Mouse (Mus musculus): Measurements from ENCODE around the gene Dus1l. TPM values are rescaled to one million over a fixed set of nuclear protein-coding genes. Genes with fewer than 3 reads are reported as not detected.
"Not testable (repeated sequence)": the region's sequence is repeated elsewhere in the genome, so short reads cannot be mapped to it uniquely, and the experiment has no call there.

Gene Dus1l
- polyA plus RNA-seq, 1 experiment from 2014 or later = 71.7 TPM

DNA sequence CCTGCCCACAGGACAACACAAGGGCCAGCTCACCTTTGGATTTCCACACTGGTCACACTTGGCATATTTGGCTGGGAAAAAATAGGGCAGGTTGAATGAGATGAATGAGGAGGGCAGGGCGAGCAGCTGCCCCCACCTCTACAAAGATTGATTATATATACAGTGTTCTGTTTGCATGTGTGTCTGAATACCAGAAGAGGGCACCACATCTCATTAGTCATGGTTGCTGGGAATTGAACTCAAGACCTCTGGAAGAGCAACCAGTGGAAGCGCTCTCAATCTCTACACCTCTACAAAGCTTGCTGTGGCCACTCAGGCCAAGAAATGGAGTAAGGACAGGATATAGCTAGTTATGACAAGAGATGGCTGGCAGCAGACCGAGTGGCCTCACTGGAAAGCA lies 6.4 kb downstream of the Dus1l start:
- DNase-seq (ENCODE audit: low spot score) = no peak
- H3K27me3 ChIP-seq (ENCODE audit: control insufficient read depth, insufficient read depth, low read length) = no peaks in the 10 kb centered on the region
- H3K9me3 ChIP-seq (ENCODE audit: control insufficient read depth, low read length) = no peaks in the 10 kb centered on the region
- H3K27ac ChIP-seq (ENCODE audit: low read depth, low read length) = no peak overlapping the region
- no peak overlapping the region for H3K4me3 ChIP-seq (ENCODE audit: low read depth, low read length)
- H3K9ac ChIP-seq (ENCODE audit: low read length) = no peak overlapping the region
- H3K36me3 ChIP-seq (ENCODE audit: control insufficient read depth, insufficient read depth, low read length) = peaks cover 28% of the 10 kb centered on the region
- no peak overlapping the region for H3K4me2 ChIP-seq (ENCODE audit: low read depth, low read length, severe bottlenecking)
- ATAC-seq (replicated peaks; ENCODE audit: low FRiP score) = no peak
- WGBS = 89% methylated on average over 3 of the region's 3 CpGs
- H3K4me1 ChIP-seq (replicated peaks; ENCODE audit: control insufficient read depth, insufficient read depth, low read length) = peaks cover 6% of the 10 kb centered on the region

DNA sequence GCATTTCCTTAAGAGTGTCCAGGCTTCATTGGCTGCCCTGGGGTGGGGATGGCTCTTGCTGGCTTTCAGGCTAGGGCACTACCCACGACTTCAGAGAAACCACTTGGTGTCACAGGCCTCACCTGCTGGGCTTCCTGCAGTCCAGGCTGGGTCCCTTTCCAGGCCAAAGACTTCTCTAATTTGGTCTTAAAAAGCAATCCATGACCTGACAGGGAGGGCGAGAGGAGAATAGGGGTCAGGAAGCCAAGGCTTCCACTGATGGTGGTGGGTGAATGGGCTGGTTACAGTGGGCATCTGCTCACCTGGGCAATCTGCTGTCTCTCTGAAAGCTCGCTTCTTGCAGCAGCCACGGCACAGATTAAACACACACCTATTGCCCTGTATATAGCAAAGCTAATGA lies 6.8 kb downstream of the Dus1l start:
- Histone ChIP-seq H3K27ac (ENCODE audit: low read depth, low read length) (no peak overlapping the region), H3K4me1 (replicated peaks; ENCODE audit: control insufficient read depth, insufficient read depth, low read length) (peaks cover 6% of the 10 kb centered on the region), H3K4me2 (ENCODE audit: low read depth, low read length, severe bottlenecking) (no peak overlapping the region), H3K4me3 (ENCODE audit: low read depth, low read length) (no peak overlapping the region), H3K36me3 (ENCODE audit: control insufficient read depth, insufficient read depth, low read length) (peaks cover 28% of the 10 kb centered on the region), H3K27me3 (ENCODE audit: control insufficient read depth, insufficient read depth, low read length) (no peaks in the 10 kb centered on the region), H3K9me3 (ENCODE audit: control insufficient read depth, low read length) (no peaks in the 10 kb centered on the region), H3K9ac (ENCODE audit: low read length) (no peak overlapping the region)
- 78% methylated on average over 4 of the region's 4 CpGs for WGBS
- ATAC-seq (replicated peaks; ENCODE audit: low FRiP score) (no peak), DNase-seq (ENCODE audit: low spot score) (no peak)

GRCm38 (mm10) chr11:120788460-120788859 lies 7.7 kb downstream of the Dus1l start:
- not testable (repeated sequence) for H3K9me3 ChIP-seq (ENCODE audit: control insufficient read depth, low read length); ATAC-seq (replicated peaks; ENCODE audit: low FRiP score); H3K27ac ChIP-seq (ENCODE audit: low read depth, low read length); H3K4me2 ChIP-seq (ENCODE audit: low read depth, low read length, severe bottlenecking); H3K9ac ChIP-seq (ENCODE audit: low read length); DNase-seq (ENCODE audit: low spot score); H3K4me1 ChIP-seq (replicated peaks; ENCODE audit: control insufficient read depth, insufficient read depth, low read length); H3K4me3 ChIP-seq (ENCODE audit: low read depth, low read length); H3K27me3 ChIP-seq (ENCODE audit: control insufficient read depth, insufficient read depth, low read length)
- H3K36me3 ChIP-seq (ENCODE audit: control insufficient read depth, insufficient read depth, low read length) = peaks cover 27% of the 10 kb centered on the region
- WGBS = 91% methylated on average over 9 of the region's 10 CpGs

GRCm38 (mm10) chr11:120785145-120785544 lies 11.1 kb downstream of the Dus1l start:
- peaks cover 17% of the 10 kb centered on the region for H3K36me3 ChIP-seq (ENCODE audit: control insufficient read depth, insufficient read depth, low read length)
- no peaks in the 10 kb centered on the region for H3K9me3 ChIP-seq (ENCODE audit: control insufficient read depth, low read length)
- H3K9ac ChIP-seq (ENCODE audit: low read length) = peak overlapping the region; percentile 91
- no peak for ATAC-seq (replicated peaks; ENCODE audit: low FRiP score)
- H3K27ac ChIP-seq (ENCODE audit: low read depth, low read length) = no peak overlapping the region
- no peaks in the 10 kb centered on the region; the same call in 1 of the 2 replicates for H3K27me3 ChIP-seq (ENCODE audit: control insufficient read depth, insufficient read depth, low read length)
- DNase-seq (ENCODE audit: low spot score) = no peak
- H3K4me3 ChIP-seq (ENCODE audit: low read depth, low read length) = peak overlapping the region; percentile 99
- 40% methylated on average over 9 of the region's 9 CpGs for WGBS
- peak overlapping the region; percentile 99 for H3K4me2 ChIP-seq (ENCODE audit: low read depth, low read length, severe bottlenecking)
- H3K4me1 ChIP-seq (replicated peaks; ENCODE audit: control insufficient read depth, insufficient read depth, low read length) = peaks cover 6% of the 10 kb centered on the region

- H3K9me3 ChIP-seq (ENCODE audit: control insufficient read depth, low read length) = no peaks in the 10 kb centered on the region
- H3K36me3 ChIP-seq (ENCODE audit: control insufficient read depth, insufficient read depth, low read length) = peaks cover 11% of the 10 kb centered on the region
- WGBS = under 1% methylated on average over 87 of the region's 107 CpGs
- ATAC-seq (replicated peaks; ENCODE audit: low FRiP score) (peak; percentile 83), DNase-seq (ENCODE audit: low spot score) (peak; percentile 90)
- H3K27ac ChIP-seq (ENCODE audit: low read depth, low read length) = peak within 1 kb of the TSS; percentile 46; the same call in 1 of the 2 replicates
- H3K4me3 ChIP-seq (ENCODE audit: low read depth, low read length) = peak within 1 kb of the TSS; percentile 99
- H3K4me2 ChIP-seq (ENCODE audit: low read depth, low read length, severe bottlenecking) = peak within 1 kb of the TSS; percentile 99
- no peaks in the 10 kb centered on the region; the same call in 1 of the 2 replicates for H3K27me3 ChIP-seq (ENCODE audit: control insufficient read depth, insufficient read depth, low read length)
- H3K4me1 ChIP-seq (replicated peaks; ENCODE audit: control insufficient read depth, insufficient read depth, low read length) = peaks cover 6% of the 10 kb centered on the region
- peak within 1 kb of the TSS; percentile 91 for H3K9ac ChIP-seq (ENCODE audit: low read length)
Measured at GRCm38 (mm10) chr11:120784064-120784791, 12.0 kb downstream of the Dus1l start, which contains the start of the genes Rfng and Gps1. Rfng (minus strand) TSS chr11:120784207. Gps1 (plus strand) TSS chr11:120784272.

DNA sequence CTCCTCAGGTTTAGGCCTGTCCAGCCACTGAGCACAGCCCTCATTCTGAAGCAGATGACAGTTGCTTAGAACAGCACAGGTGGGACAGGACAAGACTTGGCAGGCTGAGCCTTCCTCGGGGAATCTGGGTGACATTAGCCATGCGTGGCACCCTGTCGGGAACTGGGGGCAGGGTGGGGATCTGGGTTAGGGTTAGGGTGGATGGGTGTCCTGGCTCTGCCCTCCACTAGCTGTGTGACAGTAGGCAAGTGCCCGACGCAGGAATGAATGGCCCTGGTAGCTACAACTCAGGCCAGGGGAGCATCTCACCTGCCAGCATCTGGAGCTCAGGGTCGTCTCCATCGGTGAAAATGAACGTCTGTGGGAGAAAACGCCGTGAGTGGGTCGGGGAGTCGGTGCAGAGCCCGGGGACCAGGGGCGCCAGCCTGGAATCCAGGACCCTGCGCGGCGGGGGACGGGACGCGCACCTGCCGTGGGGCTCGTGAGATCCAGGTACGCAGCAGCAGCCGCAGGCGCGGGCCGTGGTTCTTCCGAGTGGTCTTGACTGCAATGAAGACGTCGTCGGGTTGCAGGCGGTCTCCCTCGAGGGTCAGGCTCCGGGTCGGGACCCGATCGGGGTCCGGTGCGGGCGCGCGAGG lies 12.7 kb downstream of the Dus1l start:
- Histone ChIP-seq H3K9me3 (ENCODE audit: control insufficient read depth, low read length) (no peaks in the 10 kb centered on the region), H3K4me2 (ENCODE audit: low read depth, low read length, severe bottlenecking) (peak overlapping the region; percentile 99), H3K9ac (ENCODE audit: low read length) (peak overlapping the region; percentile 91), H3K4me3 (ENCODE audit: low read depth, low read length) (peak overlapping the region; percentile 99), H3K4me1 (replicated peaks; ENCODE audit: control insufficient read depth, insufficient read depth, low read length) (peaks cover 6% of the 10 kb centered on the region), H3K27me3 (ENCODE audit: control insufficient read depth, insufficient read depth, low read length) (no peaks in the 10 kb centered on the region; the same call in 1 of the 2 replicates), H3K27ac (ENCODE audit: low read depth, low read length) (0 out of 2 replicates have a peak overlapping the region, but pooled peaks have one; percentile 46), H3K36me3 (ENCODE audit: control insufficient read depth, insufficient read depth, low read length) (peaks cover 9% of the 10 kb centered on the region)
- DNase-seq (ENCODE audit: low spot score) = no peak
- WGBS = 3% methylated on average over 42 of the region's 42 CpGs
- ATAC-seq (replicated peaks; ENCODE audit: low FRiP score) = peak; percentile 25; the same call in 1 of the 2 replicates

DNA sequence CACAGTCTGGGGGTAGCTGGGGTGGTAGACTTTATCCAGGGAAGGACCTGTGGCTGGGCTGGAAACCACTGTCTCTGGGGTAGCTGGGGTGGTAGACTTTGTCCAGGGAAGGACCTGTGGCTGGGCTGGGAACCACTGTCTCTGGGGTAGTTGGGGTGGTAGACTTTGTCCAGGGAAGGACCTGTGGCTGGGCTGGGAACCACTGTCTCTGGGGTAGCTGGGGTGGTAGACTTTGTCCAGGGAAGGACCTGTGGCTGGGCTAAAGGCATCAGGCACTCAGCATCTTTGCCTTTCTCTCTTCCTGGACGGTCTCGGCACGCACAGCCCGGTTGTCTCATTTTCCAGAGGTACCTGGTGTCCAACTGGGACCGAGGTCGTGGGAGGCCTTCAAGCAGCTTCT lies 14.8 kb downstream of the Dus1l start:
- H3K36me3 ChIP-seq (ENCODE audit: control insufficient read depth, insufficient read depth, low read length); H3K4me3 ChIP-seq (ENCODE audit: low read depth, low read length); H3K9me3 ChIP-seq (ENCODE audit: control insufficient read depth, low read length); H3K4me1 ChIP-seq (replicated peaks; ENCODE audit: control insufficient read depth, insufficient read depth, low read length); H3K27me3 ChIP-seq (ENCODE audit: control insufficient read depth, insufficient read depth, low read length); H3K4me2 ChIP-seq (ENCODE audit: low read depth, low read length, severe bottlenecking); DNase-seq (ENCODE audit: low spot score); ATAC-seq (replicated peaks; ENCODE audit: low FRiP score); H3K9ac ChIP-seq (ENCODE audit: low read length); H3K27ac ChIP-seq (ENCODE audit: low read depth, low read length): not testable (repeated sequence)
- WGBS = 93% methylated on average over 6 of the region's 6 CpGs

- no peaks in the 10 kb centered on the region for H3K36me3 ChIP-seq (ENCODE audit: control insufficient read depth, insufficient read depth, low read length)
- H3K9ac ChIP-seq (ENCODE audit: low read length) = no peak overlapping the region
- no peak overlapping the region for H3K27ac ChIP-seq (ENCODE audit: low read depth, low read length)
- no peak overlapping the region for H3K4me2 ChIP-seq (ENCODE audit: low read depth, low read length, severe bottlenecking)
- H3K9me3 ChIP-seq (ENCODE audit: control insufficient read depth, low read length) = no peaks in the 10 kb centered on the region
- no peaks in the 10 kb centered on the region; the same call in 1 of the 2 replicates for H3K27me3 ChIP-seq (ENCODE audit: control insufficient read depth, insufficient read depth, low read length)
- DNase-seq (ENCODE audit: low spot score) (no peak), ATAC-seq (replicated peaks; ENCODE audit: low FRiP score) (no peak)
- peaks cover under 1% of the 10 kb centered on the region; the same call in 1 of the 2 replicates for H3K4me1 ChIP-seq (replicated peaks; ENCODE audit: control insufficient read depth, insufficient read depth, low read length)
- H3K4me3 ChIP-seq (ENCODE audit: low read depth, low read length) = no peak overlapping the region
- 75% methylated on average over 1 of the region's 1 CpGs for WGBS
Measured at GRCm38 (mm10) chr11:120779876-120780275, 16.3 kb downstream of the Dus1l start.

All from forebrain, embryonic 11.5 days (tissue).